Mouse (Mus musculus) left cerebral cortex, adult 9 months (tissue): Measurements from ENCODE around the gene Zfp282.

Experiments
- DNase-seq, 2 experiments: peaks; one replicate each; pipeline ENCODE4 v3.0.0; 2022; ENCODE audit warnings: low spot score in 2 of 2

Zfp282 gene

GRCm38 (mm10) chr6:47899416-47899815 is 22.4 kb downstream of the Zfp282 start:
- no peak for DNase-seq

GRCm38 (mm10) chr6:47903587-47903986 is 26.6 kb downstream of the Zfp282 start:
- no peak for DNase-seq

- DNase-seq, result no peak
These were observed 27.4 kb downstream of the Zfp282 start for GRCm38 (mm10) chr6:47904361-47904760.

- DNase-seq, result no peak
These were observed 28.1 kb downstream of the Zfp282 start for GRCm38 (mm10) chr6:47904917-47905695.

GRCm38 (mm10) chr6:47906326-47906725 is 29.3 kb downstream of the Zfp282 start:
- no peak for DNase-seq

- DNase-seq, result no peak
These were observed 32.0 kb downstream of the Zfp282 start for GRCm38 (mm10) chr6:47909007-47909406.

GRCm38 (mm10) chr6:47911650-47912049 is 34.6 kb downstream of the Zfp282 start:
- DNase-seq, result no peak

- no peak for DNase-seq
These were observed 36.0 kb downstream of the Zfp282 start for GRCm38 (mm10) chr6:47912991-47913390.

- DNase-seq, result no peak
These were observed 40.0 kb downstream of the Zfp282 start for GRCm38 (mm10) chr6:47917051-47917450.

- DNase-seq, result no peak
These were observed 41.8 kb downstream of the Zfp282 start for GRCm38 (mm10) chr6:47918768-47919274.

GRCm38 (mm10) chr6:47919646-47920446 is 42.8 kb downstream of the Zfp282 start:
- DNase-seq, result no peak

- peak; percentile 69 to 90 for DNase-seq
These were observed 43.7 kb downstream of the Zfp282 start, which contains the start of gene Zfp212 for GRCm38 (mm10) chr6:47920447-47921340. Gene Zfp212 (plus strand): TSS chr6:47920476.

GRCm38 (mm10) chr6:47942461-47942860 is 65.5 kb downstream of the Zfp282 start:
- DNase-seq, result no peak

- peak in 1 of 2 experiments; percentile 49 for DNase-seq
These were observed 66.2 kb downstream of the Zfp282 start for GRCm38 (mm10) chr6:47943021-47943691.

GRCm38 (mm10) chr6:47943721-47944120 is 66.7 kb downstream of the Zfp282 start:
- no peak for DNase-seq

GRCm38 (mm10) chr6:47947388-47947787 is 70.4 kb downstream of the Zfp282 start:
- DNase-seq, result no peak

GRCm38 (mm10) chr6:47953191-47953726 is 76.3 kb downstream of the Zfp282 start, which contains the start of gene Zfp956:
Gene Zfp956 (plus strand): TSS chr6:47953390.
- DNase-seq, result peak; percentile 84 to 95

- no peak for DNase-seq
These were observed 77.4 kb downstream of the Zfp282 start for GRCm38 (mm10) chr6:47954425-47954824.

- no peak for DNase-seq
These were observed 80.8 kb downstream of the Zfp282 start for GRCm38 (mm10) chr6:47957816-47958215.
